Comparison of ENCODE assay signal across 8 mouse cellular contexts in the genomic region with DNA sequence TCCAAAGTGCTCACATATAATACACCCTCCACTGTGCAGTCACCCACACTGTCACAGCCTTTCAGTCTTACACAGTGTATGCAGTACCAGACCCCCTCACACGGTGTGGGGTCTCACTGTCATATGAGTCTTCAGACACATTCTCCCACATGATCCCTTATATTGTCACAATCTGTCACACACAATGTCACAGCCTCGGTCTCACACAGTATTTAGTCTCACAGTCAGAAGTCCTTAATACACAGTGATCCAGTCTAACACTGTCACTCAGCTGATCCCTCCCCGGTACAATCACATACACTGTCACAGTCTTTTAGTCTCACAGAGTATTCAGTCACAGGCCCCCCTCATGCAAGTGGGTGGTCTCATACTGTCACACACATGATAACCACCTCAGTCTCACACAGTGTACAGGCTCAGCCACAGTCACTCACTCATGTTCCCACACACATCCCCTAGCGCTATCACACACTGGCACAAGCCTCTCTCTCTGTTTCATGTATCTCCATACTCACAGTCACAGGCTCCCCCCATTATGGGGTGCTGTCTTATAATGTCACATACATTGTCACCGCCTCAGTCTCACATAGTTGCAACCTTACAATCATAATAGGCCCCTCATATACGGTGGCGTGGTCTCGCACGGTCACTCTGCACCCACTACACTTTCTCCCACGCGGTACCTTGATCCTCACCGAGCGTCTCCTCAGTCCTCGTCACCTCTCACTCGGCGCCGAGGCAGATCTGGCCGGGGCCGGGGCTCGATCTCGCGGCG. TPM values are rescaled to one million over a fixed set of nuclear protein-coding genes. Genes with fewer than 3 reads are reported as not detected.
DNase-seq lines count a peak whose midpoint lies in the region; ATAC-seq and TF ChIP-seq lines count a peak whose summit lies in the region.

No protein-coding gene starts in this region.

- no peak for TF ChIP-seq CTCF in testis, adult 2 months (IDR thresholded peaks at IDR 0.05; ENCODE audit: control insufficient read depth, insufficient read depth, insufficient replicate concordance, low read depth, low read length)

- H3K9ac ChIP-seq in hindbrain, embryonic 12.5 days, result peak overlapping the region; percentile 72
- peak overlapping the region; percentile 74 for H3K9ac ChIP-seq in liver, embryonic 12.5 days

- peak; percentile 86 for ATAC-seq in hindbrain, embryonic 12.5 days (ENCODE audit: low FRiP score)
- peak; percentile 78 for ATAC-seq in liver, embryonic 12.5 days

- H3K27me3 ChIP-seq in testis, adult 2 months (ENCODE audit: control insufficient read depth, insufficient read depth, low read length), result no peaks in the 10 kb centered on the region
- H3K27me3 ChIP-seq in hindbrain, embryonic 12.5 days, result no peaks in the 10 kb centered on the region
- no peaks in the 10 kb centered on the region for H3K27me3 ChIP-seq in liver, embryonic 12.5 days (replicated peaks)

- no peaks in the 10 kb centered on the region for H3K36me3 ChIP-seq in testis, adult 2 months (ENCODE audit: control insufficient read depth, insufficient read depth, low read length)
- peaks cover 14% of the 10 kb centered on the region for H3K36me3 ChIP-seq in hindbrain, embryonic 12.5 days
- H3K36me3 ChIP-seq in liver, embryonic 12.5 days, result no peaks in the 10 kb centered on the region; the same call in 1 of the 2 replicates

- H3K4me2 ChIP-seq in hindbrain, embryonic 12.5 days (replicated peaks), result peak overlapping the region; percentile 64
- peak overlapping the region; percentile 84 for H3K4me2 ChIP-seq in liver, embryonic 12.5 days

- TF ChIP-seq POLR2A in testis, adult 2 months (IDR thresholded peaks at IDR 0.05; ENCODE audit: control insufficient read depth, low read depth, low read length), result no peak

- 19% methylated on average over 23 of the region's 23 CpGs for WGBS in hindbrain, embryonic 12.5 days
- WGBS in liver, embryonic 12.5 days (ENCODE audit: insufficient replicate concordance), result 14% methylated on average over 23 of the region's 23 CpGs

- peak overlapping the region; percentile 25 for H3K27ac ChIP-seq in testis, adult 2 months (ENCODE audit: control insufficient read depth, insufficient read depth, low read depth, low read length)
- peak overlapping the region; percentile 86 for H3K27ac ChIP-seq in hindbrain, embryonic 12.5 days
- peak overlapping the region; percentile 64 for H3K27ac ChIP-seq in liver, embryonic 12.5 days

- no peaks in the 10 kb centered on the region for H3K9me3 ChIP-seq in hindbrain, embryonic 12.5 days (replicated peaks)
- H3K9me3 ChIP-seq in liver, embryonic 12.5 days (replicated peaks), result no peaks in the 10 kb centered on the region

- peak overlapping the region; percentile 81 for H3K4me3 ChIP-seq in testis, adult 2 months (ENCODE audit: control insufficient read depth, low read depth, low read length)
- peak overlapping the region; percentile 54 for H3K4me3 ChIP-seq in hindbrain, embryonic 12.5 days
- peak overlapping the region; percentile 66 for H3K4me3 ChIP-seq in liver, embryonic 12.5 days

- H3K4me1 ChIP-seq in testis, adult 2 months (ENCODE audit: control insufficient read depth, insufficient read depth, low read length), result peaks cover 6% of the 10 kb centered on the region
- H3K4me1 ChIP-seq in hindbrain, embryonic 12.5 days, result peaks cover 11% of the 10 kb centered on the region; the same call in 1 of the 2 replicates
- H3K4me1 ChIP-seq in liver, embryonic 12.5 days, result peaks cover 13% of the 10 kb centered on the region

- DNase-seq in adrenal gland, postnatal 14 days, result peak; percentile 14
- no peak for DNase-seq in adrenal gland, adult (ENCODE audit: inconsistent age in 2 of 2, low spot score in 1 of 2)
- no peak for DNase-seq in testis, postnatal 14 days (ENCODE audit: low spot score)
- peak; percentile 36 for DNase-seq in retina, embryonic 14.5 days (ENCODE audit: low spot score)
- no peak for DNase-seq in urinary bladder, postnatal 4 days (ENCODE audit: low spot score in 2 of 2)

RNA-seq across cellular contexts. Expression of a gene that starts 0.4 kb away (rescaled TPM):
- total RNA-seq in adrenal gland, postnatal 14 days (2021), result 3.1 and 3.4 TPM in 2 replicates
- 1.2 and 1.7 TPM in 2 replicates for polyA plus RNA-seq in testis, adult 2 months (2012; rRNA removed)
- polyA plus RNA-seq in hindbrain, embryonic 12.5 days (2016; fragmentation: Nextera tagmentation; extraction: Ambion mirVana), result 10.8 and 12.1 TPM in 2 replicates
- 1.6 and 2.1 TPM in 2 replicates for polyA plus RNA-seq in liver, embryonic 12.5 days (2016; fragmentation: Nextera tagmentation; extraction: Ambion mirVana)

RNA-seq across cellular contexts. Expression of a gene that starts 12.9 kb away (rescaled TPM):
- total RNA-seq in adrenal gland, postnatal 14 days (2021), result 0.48 and 0.71 TPM in 2 replicates
- polyA plus RNA-seq in testis, adult 2 months (2012; rRNA removed), result 0.88 and 1.1 TPM in 2 replicates
- polyA plus RNA-seq in hindbrain, embryonic 12.5 days (2016; fragmentation: Nextera tagmentation; extraction: Ambion mirVana), result 4.8 and 5.4 TPM in 2 replicates
- polyA plus RNA-seq in liver, embryonic 12.5 days (2016; fragmentation: Nextera tagmentation; extraction: Ambion mirVana), result 0.50 and 0.57 TPM in 2 replicates

RNA-seq across cellular contexts. Expression of a gene that starts 32.4 kb away (rescaled TPM):
- 2.9 and 3.0 TPM in 2 replicates for total RNA-seq in adrenal gland, postnatal 14 days (2021)
- 2.5 and 2.8 TPM in 2 replicates for polyA plus RNA-seq in testis, adult 2 months (2012; rRNA removed)
- polyA plus RNA-seq in hindbrain, embryonic 12.5 days (2016; fragmentation: Nextera tagmentation; extraction: Ambion mirVana), result 2.8 and 3.0 TPM in 2 replicates
- 1.3 TPM in 2 replicates for polyA plus RNA-seq in liver, embryonic 12.5 days (2016; fragmentation: Nextera tagmentation; extraction: Ambion mirVana)

RNA-seq across cellular contexts. Expression of a gene that starts 44.3 kb away (rescaled TPM):
- 7.1 and 7.2 TPM in 2 replicates for total RNA-seq in adrenal gland, postnatal 14 days (2021)
- 2.6 and 3.1 TPM in 2 replicates for polyA plus RNA-seq in testis, adult 2 months (2012; rRNA removed)
- polyA plus RNA-seq in hindbrain, embryonic 12.5 days (2016; fragmentation: Nextera tagmentation; extraction: Ambion mirVana), result 15.5 and 19.7 TPM in 2 replicates
- 8.1 and 8.2 TPM in 2 replicates for polyA plus RNA-seq in liver, embryonic 12.5 days (2016; fragmentation: Nextera tagmentation; extraction: Ambion mirVana)

RNA-seq across cellular contexts. Expression of a gene that starts 52.5 kb away (rescaled TPM):
- total RNA-seq in adrenal gland, postnatal 14 days (2021), result 2.6 and 4.8 TPM in 2 replicates
- 2.6 and 2.9 TPM in 2 replicates for polyA plus RNA-seq in testis, adult 2 months (2012; rRNA removed)
- polyA plus RNA-seq in hindbrain, embryonic 12.5 days (2016; fragmentation: Nextera tagmentation; extraction: Ambion mirVana), result 15.9 and 16.4 TPM in 2 replicates
- polyA plus RNA-seq in liver, embryonic 12.5 days (2016; fragmentation: Nextera tagmentation; extraction: Ambion mirVana), result 1.7 TPM in 2 replicates

Comparison
In these comparisons a context has a peak if more than half of its experiments do, and no peak if none do; other contexts are left out.
1. DNase-seq: peak in adrenal gland, postnatal 14 days (single experiment) and retina, embryonic 14.5 days (single experiment); none in adrenal gland, adult (0 of 2), testis, postnatal 14 days (single experiment) and urinary bladder, postnatal 4 days (0 of 2).
2. H3K27ac ChIP-seq: peak in every context shown above with its lines; median percentile 86 in hindbrain, embryonic 12.5 days; 64 in liver, embryonic 12.5 days; 25 in testis, adult 2 months.
3. Peak in every context shown above with its lines, with median percentiles within 50 percentile points of each other: H3K4me3 ChIP-seq.